Mouse (Mus musculus): ENCODE measurements around the gene Tmem200c.

- TF ChIP-seq CTCF (IDR thresholded peaks at IDR 0.05; ENCODE audit: low read depth) = no peak
- no peak for TF ChIP-seq EP300 (IDR thresholded peaks at IDR 0.05; ENCODE audit: low read depth)
Measured at GRCm38 (mm10) chr17:68826323-68826722, at the start of gene Tmem200c.

Measured in liver, postnatal 0 days (tissue).